In the genomic region with DNA sequence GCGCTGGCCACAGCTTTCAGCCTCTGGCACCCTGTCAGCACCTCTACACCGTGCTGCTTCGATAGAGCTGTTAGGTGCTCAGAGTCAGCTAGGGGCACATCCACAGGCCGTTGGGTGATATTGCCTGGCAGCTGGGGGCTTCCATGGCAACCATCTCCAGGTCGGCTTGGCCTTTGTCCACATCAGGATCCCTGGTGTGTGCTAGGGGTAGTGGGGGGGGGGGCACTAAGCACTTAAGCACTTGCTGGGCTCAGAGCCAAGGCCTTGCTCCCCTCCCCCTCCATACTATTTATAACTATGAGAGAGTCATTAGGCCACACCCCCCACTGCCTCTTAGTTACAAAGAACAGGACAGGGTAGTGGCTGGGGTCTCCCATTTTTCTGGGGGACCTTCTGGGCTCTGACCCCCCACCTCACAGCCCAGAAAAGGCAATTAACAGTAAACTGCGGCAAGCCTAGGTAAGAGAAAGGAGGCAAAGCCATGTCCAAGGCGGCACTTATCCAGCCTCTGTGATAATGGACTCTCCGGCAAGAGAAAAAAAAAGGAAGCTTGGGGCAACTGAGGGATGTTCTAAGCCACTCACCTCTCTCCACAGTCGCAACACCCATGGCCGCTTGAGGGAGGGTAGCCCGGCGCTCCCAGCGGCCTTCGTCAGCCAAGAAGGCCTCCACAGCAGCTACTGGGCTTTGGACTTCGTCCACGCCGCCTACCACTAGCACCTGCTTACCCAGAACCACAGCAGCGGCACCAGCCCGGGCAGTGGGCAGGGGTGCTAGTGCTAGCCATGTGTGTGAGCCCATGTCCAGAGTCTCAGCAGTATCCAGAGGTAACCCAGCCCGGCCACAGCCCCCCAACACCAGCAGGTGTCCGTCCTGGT, we compare ENCODE assay signal across 9 mouse cellular contexts. TPM values are rescaled to one million over a fixed set of nuclear protein-coding genes. Genes with fewer than 3 reads are reported as not detected.
A peak's percentile ranks its signal among the peaks of the same experiment; 100 is the strongest.
DNase-seq lines count a peak whose midpoint lies in the region; ATAC-seq and TF ChIP-seq lines count a peak whose summit lies in the region.
"Had no signal": no experiment of that assay in that cellular context is flagged by ENCODE, and none has a peak within 500 bp of the region (broad histone marks: within the 10 kb centered on the region; RNA-seq: fewer than 3 reads in every experiment).

No protein-coding gene starts in this region.

- H3K4me3 ChIP-seq in G1E (ENCODE audit: low read depth, low read length): peak overlapping the region; percentile 76
- peak overlapping the region; percentile 22 for H3K4me3 ChIP-seq in forebrain, postnatal 0 days (ENCODE audit: low read depth, low read length)

- no peaks in the 10 kb centered on the region for H3K27me3 ChIP-seq in G1E (ENCODE audit: insufficient read depth, low read length)
- H3K27me3 ChIP-seq in forebrain, postnatal 0 days (ENCODE audit: insufficient read depth, low read length): no peaks in the 10 kb centered on the region

- peak; percentile 52 for DNase-seq in G1E (ENCODE audit: low spot score)
- peak; percentile 26 for DNase-seq in Muller cell, postnatal 12 days (ENCODE audit: inconsistent ontology term)
- DNase-seq in forebrain, postnatal 0 days: peak; percentile 61
- peak; percentile 50 for DNase-seq in kidney, postnatal 14 days
- DNase-seq in lung, postnatal 4 days: peak; percentile 40 to 47
- DNase-seq in right cerebral cortex, postnatal 25 days: peak; percentile 61
- no peak for DNase-seq in spleen, adult 12 weeks (ENCODE audit: low spot score)
- no peak for DNase-seq in layer of hippocampus, postnatal 25 days (ENCODE audit: extremely low spot score in 1 of 2, low spot score in 1 of 2)

- ATAC-seq in G1E (ENCODE audit: extremely low read depth, insufficient number of reproducible peaks, low FRiP score, poor library complexity, severe bottlenecking): no peak
- peak; percentile 8; the same call in 1 of the 2 replicates for ATAC-seq in forebrain, postnatal 0 days

- H3K4me2 ChIP-seq in forebrain, postnatal 0 days (ENCODE audit: low read depth): peak overlapping the region; percentile 78

- peak overlapping the region; percentile 82 for H3K27ac ChIP-seq in forebrain, postnatal 0 days (ENCODE audit: low read depth, low read length)

- H3K9ac ChIP-seq in forebrain, postnatal 0 days: peak overlapping the region; percentile 39

- H3K4me1 ChIP-seq in G1E (ENCODE audit: insufficient read depth, low read depth, low read length): peaks cover 51% of the 10 kb centered on the region
- peaks cover 32% of the 10 kb centered on the region for H3K4me1 ChIP-seq in forebrain, postnatal 0 days (ENCODE audit: insufficient read depth)

- 41% methylated on average over 21 of the region's 21 CpGs for WGBS in forebrain, postnatal 0 days

- peaks cover 38% of the 10 kb centered on the region for H3K36me3 ChIP-seq in G1E (replicated peaks)
- peaks cover 6% of the 10 kb centered on the region; the same call in 1 of the 2 replicates for H3K36me3 ChIP-seq in forebrain, postnatal 0 days (ENCODE audit: insufficient read depth)

- TF ChIP-seq CTCF in G1E (IDR thresholded peaks at IDR 0.05; ENCODE audit: low read depth, low read length): no peak
- no peak for TF ChIP-seq CTCF in forebrain, postnatal 0 days (IDR thresholded peaks at IDR 0.05; ENCODE audit: low read depth)

- no peaks in the 10 kb centered on the region for H3K9me3 ChIP-seq in G1E (replicated peaks)
- no peaks in the 10 kb centered on the region for H3K9me3 ChIP-seq in forebrain, postnatal 0 days (ENCODE audit: low read length)

RNA-seq across cellular contexts. Expression of gene Ccdc71, which starts 9.8 kb away (rescaled TPM):
- total RNA-seq in G1E (2014; fragmentation: Nextera tagmentation) (52.4 and 53.0 TPM in 2 replicates), G1E (2017) (20.3 and 22.3 TPM in 2 replicates)
- polyA plus RNA-seq in G1E (2012): 24.1 and 25.6 TPM in 2 replicates
- 37.2 and 38.7 TPM in 2 replicates for total RNA-seq in forebrain, postnatal 0 days (2014; rRNA removed)
- polyA plus RNA-seq in forebrain, postnatal 0 days (2015; fragmentation: Nextera tagmentation; extraction: Ambion mirVana): 51.6 and 55.8 TPM in 2 replicates
- total RNA-seq in layer of hippocampus, postnatal 25 days (2021): 10 to 100 TPM; 28.4 to 41.1 TPM

RNA-seq across cellular contexts. Expression of gene Klhdc8b, which starts 10.8 kb away (rescaled TPM):
- 14.7 and 21.2 TPM in 2 replicates for total RNA-seq in G1E (2014; fragmentation: Nextera tagmentation)
- 52.8 and 63.1 TPM in 2 replicates for total RNA-seq in G1E (2017)
- 112 and 116 TPM in 2 replicates for polyA plus RNA-seq in G1E (2012)
- 68.7 and 95.6 TPM in 2 replicates for total RNA-seq in forebrain, postnatal 0 days (2014; rRNA removed)
- 45.5 and 56.5 TPM in 2 replicates for polyA plus RNA-seq in forebrain, postnatal 0 days (2015; fragmentation: Nextera tagmentation; extraction: Ambion mirVana)
- 10 to 100 TPM; 17.6 to 21.3 TPM for total RNA-seq in layer of hippocampus, postnatal 25 days (2021)

RNA-seq across cellular contexts. Expression of gene BC048562, which starts 14.2 kb away (rescaled TPM):
- total RNA-seq in G1E (2014; fragmentation: Nextera tagmentation) (not detected in 2 replicates), G1E (2017) (0.22 TPM in 1 of 2 replicates, not detected in the other)
- 0.08 TPM in 1 of 2 replicates, not detected in the other for polyA plus RNA-seq in G1E (2012)
- not detected in 2 replicates for total RNA-seq in forebrain, postnatal 0 days (2014; rRNA removed)
- polyA plus RNA-seq in forebrain, postnatal 0 days (2015; fragmentation: Nextera tagmentation; extraction: Ambion mirVana): not detected in 2 replicates
- not detected for total RNA-seq in layer of hippocampus, postnatal 25 days (2021)
- total RNA-seq: left cerebral cortex, postnatal 14 days had no signal

RNA-seq across cellular contexts. Expression of gene Ccdc36, which starts 22.2 kb away (rescaled TPM):
- not detected in 2 replicates for total RNA-seq in G1E (2014; fragmentation: Nextera tagmentation)
- 0.22 TPM in 1 of 2 replicates, not detected in the other for total RNA-seq in G1E (2017)
- not detected in 2 replicates for polyA plus RNA-seq in G1E (2012)
- 1.8 and 1.9 TPM in 2 replicates for total RNA-seq in forebrain, postnatal 0 days (2014; rRNA removed)
- polyA plus RNA-seq in forebrain, postnatal 0 days (2015; fragmentation: Nextera tagmentation; extraction: Ambion mirVana): 1.2 and 1.8 TPM in 2 replicates
- total RNA-seq in layer of hippocampus, postnatal 25 days (2021): under 1 TPM; 0.10 to 0.16 TPM

RNA-seq across cellular contexts. Expression of gene Lamb2, which starts 29.0 kb away (rescaled TPM):
- total RNA-seq in G1E (2014; fragmentation: Nextera tagmentation) (0.15 TPM in 1 of 2 replicates, not detected in the other), G1E (2017) (0.11 and 0.17 TPM in 2 replicates)
- 0.07 TPM in 2 replicates for polyA plus RNA-seq in G1E (2012)
- 22.5 and 36.3 TPM in 2 replicates for total RNA-seq in forebrain, postnatal 0 days (2014; rRNA removed)
- 9.1 and 12.5 TPM in 2 replicates for polyA plus RNA-seq in forebrain, postnatal 0 days (2015; fragmentation: Nextera tagmentation; extraction: Ambion mirVana)
- 10 to 100 TPM; 25.9 to 27.8 TPM for total RNA-seq in layer of hippocampus, postnatal 25 days (2021)

Comparison
In these comparisons a context has a peak if more than half of its experiments do, and no peak if none do; other contexts are left out.
1. DNase-seq: peak in G1E (single experiment), Muller cell, postnatal 12 days (single experiment), forebrain, postnatal 0 days (single experiment), kidney, postnatal 14 days (single experiment), lung, postnatal 4 days (2 of 2) and right cerebral cortex, postnatal 25 days (single experiment); none in spleen, adult 12 weeks (single experiment) and layer of hippocampus, postnatal 25 days (0 of 2).